Mouse (Mus musculus) hindbrain, postnatal 0 days (tissue): Measurements from ENCODE around the gene Chordc1. TPM values are rescaled to one million over a fixed set of nuclear protein-coding genes. Genes with fewer than 3 reads are reported as not detected.

Experiments
- ATAC-seq: fragments of 200-750 bp; cut with Nextera tagmentation; 2 replicates; pipeline ENCODE4 v1.8.0; 2017; ENCODE audit warnings: mild to moderate bottlenecking, moderate TSS enrichment, moderate library complexity
- DNase-seq: peaks from one replicate; pipeline ENCODE4 v3.0.0-alpha.2; 2015; ENCODE audit warnings: low spot score
- H3K27ac ChIP-seq: fragments of 300-500 bp; sonication (generic); 2 replicates; pipeline ENCODE4 v1.5.1; 2014; ENCODE audit warnings: mild to moderate bottlenecking
- H3K27me3 ChIP-seq: fragments of 300-500 bp; sonication (generic); 2 replicates; pipeline ENCODE4 v1.6.1; 2014; ENCODE audit warnings: low read length, mixed read lengths; ENCODE audit not compliant: insufficient read depth
- H3K36me3 ChIP-seq: fragments of 300-500 bp; sonication (generic); 2 replicates; pipeline ENCODE4 v1.6.1; 2014; ENCODE audit warnings: low read length, mixed read lengths; ENCODE audit not compliant: insufficient read depth
- H3K4me1 ChIP-seq: fragments of 300-500 bp; sonication (generic); 2 replicates; pipeline ENCODE4 v1.6.1; 2014; ENCODE audit warnings: antibody characterized with exemption, low read length, mixed read lengths; ENCODE audit not compliant: insufficient read depth
- H3K4me2 ChIP-seq: fragments of 300-500 bp; sonication (generic); 2 replicates; pipeline ENCODE4 v1.6.1; 2014; ENCODE audit warnings: low read depth, mild to moderate bottlenecking, low read length, moderate library complexity, mixed read lengths
- H3K4me3 ChIP-seq: fragments of 300-500 bp; sonication (generic); 2 replicates; pipeline ENCODE4 v1.5.1; 2014; ENCODE audit warnings: low read length
- H3K9ac ChIP-seq: fragments of 300-500 bp; sonication (generic); replicated peaks from 2 replicates; pipeline ENCODE4 v1.6.1; 2014; ENCODE audit warnings: mild to moderate bottlenecking, low read length, moderate library complexity, mixed read lengths
- H3K9me3 ChIP-seq: fragments of 300-500 bp; sonication (generic); 2 replicates; pipeline ENCODE4 v1.6.1; 2016; ENCODE audit warnings: low read length, mixed read lengths
- CTCF ChIP-seq: IDR thresholded peaks from 2 replicates; pipeline ENCODE4 v1.5.1; 2016; ENCODE audit warnings: antibody characterized with exemption, control low read depth, low read depth
- WGBS: fragments of 180-500 bp; shearing (Covaris S2); extraction: QIAGEN DNeasy Blood & Tissue Kit; methylation state at CpG from one replicate; pipeline ENCODE4 v1.1.7; 2014; 5-methylcytosine and 5-hydroxymethylcytosine counted together
- polyA plus RNA-seq: library from polyadenylated mRNA; unstranded; fragments of >200 nt; fragmentation: Nextera tagmentation; extraction: Ambion mirVana; gene quantifications from 2 replicates; pipeline ENCODE4 v1.2.1, GENCODE M21; 2015
- total RNA-seq: library from RNA; depleted of rRNA; stranded (reverse); fragments of >200 nt; gene quantifications from 2 replicates; pipeline ENCODE4 v1.2.3, GENCODE M21; 2014; rRNA removed

Chordc1 gene
- total and polyA plus RNA-seq, 2 experiments from 2014 or later = 26.3 to 60.0 TPM

DNA sequence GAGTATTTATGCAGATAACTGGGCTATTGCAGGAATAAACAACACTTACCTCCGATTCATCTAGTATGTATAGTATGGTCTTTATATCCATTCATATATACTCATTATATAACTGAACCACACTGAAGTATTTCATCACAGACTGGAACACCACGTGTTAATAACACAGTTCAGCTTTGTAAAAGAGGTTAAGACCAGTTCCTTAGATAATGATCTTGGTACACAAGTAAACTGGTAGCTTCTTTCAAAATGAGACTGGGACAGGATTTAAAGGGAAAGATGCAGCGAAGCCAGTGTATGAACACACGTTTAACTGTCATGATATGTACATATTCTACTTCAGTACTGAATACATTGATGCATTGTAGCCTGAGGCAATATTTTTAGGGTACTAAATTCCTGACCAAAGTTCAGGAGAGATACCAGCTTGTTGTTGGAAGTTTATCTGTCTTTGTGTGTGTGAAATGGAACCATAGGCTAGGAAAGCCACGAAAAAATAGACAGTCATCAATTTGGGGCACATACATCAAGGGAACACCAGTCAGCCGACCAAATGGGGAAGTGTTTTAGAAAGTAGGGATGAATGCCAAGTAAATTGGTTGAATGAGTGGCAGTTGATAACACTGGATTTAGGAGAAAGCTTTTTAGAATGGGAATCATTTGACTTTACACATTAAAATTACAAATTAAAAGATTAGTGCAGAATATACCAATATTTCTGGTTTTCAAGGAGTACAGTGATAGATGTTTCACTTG is 1.3 kb downstream of the Chordc1 start:
- ATAC-seq = no peak
- Histone ChIP-seq H3K4me3 (peak overlapping the region; percentile 99), H3K4me1 (peaks cover 11% of the 10 kb centered on the region; the same call in 1 of the 2 replicates), H3K9ac (peak overlapping the region; percentile 97), H3K4me2 (peak overlapping the region; percentile 89), H3K36me3 (no peaks in the 10 kb centered on the region), H3K27me3 (no peaks in the 10 kb centered on the region), H3K27ac (0 out of 2 replicates have a peak overlapping the region, but pooled peaks have one; percentile 90), H3K9me3 (no peaks in the 10 kb centered on the region)
- WGBS = 45% methylated on average over 6 of the region's 6 CpGs
- TF ChIP-seq CTCF = no peak
- DNase-seq = no peak

- Histone ChIP-seq H3K27ac (no peak overlapping the region), H3K9ac (no peak overlapping the region), H3K27me3 (no peaks in the 10 kb centered on the region), H3K4me2 (no peak overlapping the region), H3K9me3 (no peaks in the 10 kb centered on the region), H3K4me1 (peaks cover 8% of the 10 kb centered on the region; the same call in 1 of the 2 replicates), H3K36me3 (peaks cover 35% of the 10 kb centered on the region; the same call in 1 of the 2 replicates), H3K4me3 (no peak overlapping the region)
- DNase-seq (no peak), ATAC-seq (0 out of 2 replicates have a peak, but pooled peaks have one; percentile 15)
- WGBS = 93% methylated on average over 6 of the region's 6 CpGs
- no peak for TF ChIP-seq CTCF
Observed at GRCm38 (mm10) chr9:18298301-18298700, 6.4 kb downstream of the Chordc1 start.

DNA sequence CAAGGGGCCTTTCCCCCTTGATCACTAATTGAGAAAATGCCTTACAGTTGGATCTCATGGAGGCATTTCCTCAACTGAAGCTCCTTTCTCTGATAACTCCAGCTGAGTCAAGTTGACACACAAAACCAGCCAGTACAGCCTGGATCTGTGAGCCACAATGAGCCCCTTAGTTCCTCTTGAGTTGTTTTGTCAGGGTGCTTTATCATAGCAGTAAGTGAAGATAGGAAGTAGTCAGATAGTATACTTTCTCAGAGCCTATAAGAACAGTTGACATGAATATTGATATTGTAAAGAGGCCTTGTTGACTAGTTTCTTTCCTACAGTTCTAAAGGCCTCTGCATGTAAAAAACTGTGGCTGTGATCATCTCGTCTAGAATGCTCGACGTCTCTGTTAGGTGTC is 28.1 kb downstream of the Chordc1 start:
- Histone ChIP-seq H3K27me3 (no peaks in the 10 kb centered on the region), H3K4me1 (no peaks in the 10 kb centered on the region), H3K4me3 (no peak overlapping the region), H3K9me3 (no peaks in the 10 kb centered on the region), H3K36me3 (peaks cover 5% of the 10 kb centered on the region; the same call in 1 of the 2 replicates), H3K9ac (no peak overlapping the region), H3K4me2 (no peak overlapping the region), H3K27ac (no peak overlapping the region)
- no peak for DNase-seq
- WGBS = 96% methylated on average over 3 of the region's 3 CpGs
- no peak for ATAC-seq
- no peak for TF ChIP-seq CTCF

Other genes with a start within 250 kb of the Chordc1 start
- 0.83 and 1.4 TPM in 2 replicates for gene Naalad2, start 110.9 kb downstream of the Chordc1 start, total RNA-seq
- 0.88 and 1.0 TPM in 2 replicates for gene Naalad2, start 110.9 kb downstream of the Chordc1 start, polyA plus RNA-seq
- not detected in 2 replicates for gene Ubtfl1, start 112.3 kb downstream of the Chordc1 start, total RNA-seq
- not detected in 2 replicates for gene Ubtfl1, start 112.3 kb downstream of the Chordc1 start, polyA plus RNA-seq
- gene Mbd3l2, start 138.5 kb downstream of the Chordc1 start, total RNA-seq = not detected in 2 replicates
- gene Mbd3l2, start 138.5 kb downstream of the Chordc1 start, polyA plus RNA-seq = 0.06 and 0.09 TPM in 2 replicates
- 21.4 and 28.9 TPM in 2 replicates for gene Zfp558, start 186.1 kb downstream of the Chordc1 start, total RNA-seq
- gene Zfp558, start 186.1 kb downstream of the Chordc1 start, polyA plus RNA-seq = 14.0 and 17.8 TPM in 2 replicates
- not detected in 2 replicates for gene Mbd3l1, start 186.2 kb downstream of the Chordc1 start, total RNA-seq
- gene Mbd3l1, start 186.2 kb downstream of the Chordc1 start, polyA plus RNA-seq = not detected in 2 replicates